Mouse (Mus musculus) MN1 (cell line): Measurements from ENCODE around the gene Ift22.
A peak's percentile ranks its signal among the peaks of the same experiment; 100 is the strongest.
"Not testable (repeated sequence)": the region's sequence is repeated elsewhere in the genome, so short reads cannot be mapped to it uniquely, and the experiment has no call there.

Source experiments
- DNase-seq: peaks from one replicate; pipeline ENCODE4 v3.0.0-alpha.2; 2016; ENCODE audit warnings: low spot score

Gene Ift22

GRCm38 (mm10) chr5:136949551-136950336, 41.8 kb downstream of the Ift22 start:
- not testable (repeated sequence) for DNase-seq

DNA sequence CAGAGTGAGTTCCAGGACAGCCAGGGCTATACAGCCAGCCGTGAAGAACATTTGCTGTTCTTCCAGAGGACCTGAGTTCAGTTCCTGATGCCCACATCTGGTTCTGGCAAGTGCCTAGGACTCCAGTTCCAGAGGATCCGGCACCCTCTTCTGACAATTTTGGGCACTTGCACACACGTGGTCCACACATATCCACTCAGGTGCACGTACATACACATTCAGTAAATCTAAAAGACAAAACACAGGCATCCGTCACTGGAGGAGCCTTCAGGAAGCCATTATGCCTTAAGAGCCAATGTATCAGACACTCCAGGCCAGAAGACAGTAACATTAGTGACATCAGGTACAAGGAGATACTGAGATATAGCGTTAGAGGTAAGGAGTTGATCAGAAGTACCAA, 42.6 kb downstream of the Ift22 start:
- no peak for DNase-seq

GRCm38 (mm10) chr5:136952153-136952552, 44.2 kb downstream of the Ift22 start:
- DNase-seq: no peak

GRCm38 (mm10) chr5:136953015-136953414, 45.1 kb downstream of the Ift22 start, which contains the start of gene Fis1:
Gene Fis1, plus strand, starts transcription at chr5:136953275.
- DNase-seq: peak; percentile 100

GRCm38 (mm10) chr5:136953440-136953951, 45.5 kb downstream of the Ift22 start:
- DNase-seq: peak; percentile 57

- no peak for DNase-seq
Observed at GRCm38 (mm10) chr5:136955622-136956021, 47.7 kb downstream of the Ift22 start.

DNA sequence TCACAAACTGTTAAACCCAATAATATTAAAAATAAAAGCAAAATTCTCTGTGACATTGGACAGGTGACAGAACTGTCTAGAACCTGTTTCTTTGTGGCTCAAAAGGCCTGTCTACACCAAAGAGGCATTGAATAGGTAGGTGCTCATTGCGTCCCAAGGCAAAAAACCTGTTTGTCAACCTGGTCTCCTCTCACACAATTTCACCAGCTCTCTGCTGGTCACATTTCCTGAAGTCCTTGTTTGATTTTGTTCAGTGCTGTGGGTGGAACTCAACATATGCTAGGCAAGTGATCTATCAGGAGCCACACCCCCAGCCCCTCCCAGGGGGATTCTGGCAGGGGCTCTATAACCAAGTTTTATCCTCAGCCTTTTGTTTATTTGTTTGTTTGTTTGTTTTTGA, 49.3 kb downstream of the Ift22 start:
- DNase-seq: no peak

- DNase-seq: no peak
Observed at GRCm38 (mm10) chr5:136958991-136959605, 51.1 kb downstream of the Ift22 start.

GRCm38 (mm10) chr5:136960053-136960452, 52.1 kb downstream of the Ift22 start:
- DNase-seq: no peak

GRCm38 (mm10) chr5:136961334-136961982, 53.5 kb downstream of the Ift22 start:
- peak; percentile 66 for DNase-seq

GRCm38 (mm10) chr5:136961983-136962461, 54.1 kb downstream of the Ift22 start:
- DNase-seq: peak; percentile 94

DNA sequence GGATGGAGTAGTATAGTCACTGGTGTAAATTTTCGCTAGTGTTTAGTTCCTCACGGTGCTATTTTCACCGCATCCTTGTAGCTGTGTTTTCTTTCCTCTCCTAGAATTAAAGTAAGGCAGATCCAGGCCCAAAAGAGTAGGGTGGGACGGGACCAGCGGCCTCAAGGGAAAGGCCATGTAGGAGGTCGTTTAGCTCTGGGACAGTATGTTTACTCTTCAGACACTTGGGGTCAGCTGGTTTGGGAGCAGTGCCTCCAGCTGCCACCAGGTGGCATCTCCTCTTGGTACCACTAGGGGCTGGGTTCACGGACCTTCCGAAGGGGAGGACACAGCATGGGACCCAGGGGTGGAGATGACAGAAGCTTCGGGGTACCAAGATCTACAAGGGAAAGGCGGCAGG, 54.6 kb downstream of the Ift22 start:
- DNase-seq: peak; percentile 91

GRCm38 (mm10) chr5:136962966-136963540, 55.1 kb downstream of the Ift22 start:
- DNase-seq: no peak
